Mouse (Mus musculus) testis, adult 2 months (tissue): ENCODE results near the gene Wasl.

Experiments
- CTCF ChIP-seq: fragments of 200-500 bp; IDR thresholded peaks from 2 replicates; pipeline ENCODE4 v1.5.1; 2012; ENCODE audit warnings: low read depth, mild to moderate bottlenecking, inconsistent platforms, low read length, moderate library complexity; ENCODE audit not compliant: control insufficient read depth, insufficient read depth, insufficient replicate concordance
- POLR2A ChIP-seq: fragments of 200-500 bp; IDR thresholded peaks from 2 replicates; pipeline ENCODE4 v1.6.1; 2012; ENCODE audit warnings: low read depth, mild to moderate bottlenecking, inconsistent platforms, low read length, moderate library complexity; ENCODE audit not compliant: control insufficient read depth

GRCm38 (mm10) chr6:24571126-24571525, 93.7 kb downstream of the Wasl start:
- TF ChIP-seq CTCF (no peak), POLR2A (no peak)
